Mouse (Mus musculus) central nervous system, embryonic 18 days (tissue): ENCODE data around the gene Uts2r. TPM values are rescaled to one million over a fixed set of nuclear protein-coding genes. Genes with fewer than 3 reads are reported as not detected.

Experiments
- polyA plus RNA-seq: library from polyadenylated mRNA; depleted of rRNA; stranded (reverse); fragments of >200 nt; gene quantifications from 2 replicates; pipeline ENCODE4 v1.2.3, GENCODE M21; 2012; rRNA removed

Gene Uts2r
- polyA plus RNA-seq: 0.65 and 0.70 TPM in 2 replicates

GRCm38 (mm10) chr11:121159971-121160370 lies at the start of gene Uts2r:
Uts2r (plus strand) TSS chr11:121160271.

GRCm38 (mm10) chr11:121118577-121118976 lies 41.5 kb upstream of the Uts2r start, which contains the start of gene Tex19.2:
Tex19.2 (minus strand) TSS chr11:121118677.

GRCm38 (mm10) chr11:121145865-121146264 lies 14.2 kb upstream of the Uts2r start, which contains the start of gene Tex19.1:
Tex19.1 (plus strand) TSS chr11:121146143.

GRCm38 (mm10) chr11:121204161-121205006 lies 44.3 kb downstream of the Uts2r start, which contains the start of the genes Hexdc and Ogfod3:
Hexdc (plus strand) TSS chr11:121204433.
Ogfod3 (minus strand) TSS chr11:121204711.

Other genes with a start within 250 kb of the Uts2r start
- 9.6 and 10.4 TPM in 2 replicates for gene Ccdc57, start 227.4 kb upstream of the Uts2r start, polyA plus RNA-seq
- gene Slc16a3, start 211.8 kb upstream of the Uts2r start, polyA plus RNA-seq: 8.9 and 9.1 TPM in 2 replicates
- 158 and 162 TPM in 2 replicates for gene Csnk1d, start 168.9 kb upstream of the Uts2r start, polyA plus RNA-seq
- not detected in 2 replicates for gene Cd7, start 120.9 kb upstream of the Uts2r start, polyA plus RNA-seq
- not detected in 2 replicates for gene Sectm1b, start 96.7 kb upstream of the Uts2r start, polyA plus RNA-seq
- 0.05 TPM in 1 of 2 replicates, not detected in the other for gene Sectm1a, start 79.1 kb upstream of the Uts2r start, polyA plus RNA-seq
- not detected in 2 replicates for gene Tex19.2, start 41.6 kb upstream of the Uts2r start, polyA plus RNA-seq
- gene Tex19.1, start 14.1 kb upstream of the Uts2r start, polyA plus RNA-seq: not detected in 2 replicates
- 131 and 136 TPM in 2 replicates for gene Hexdc, start 44.2 kb downstream of the Uts2r start, polyA plus RNA-seq
- 7.4 and 9.6 TPM in 2 replicates for gene Ogfod3, start 44.4 kb downstream of the Uts2r start, polyA plus RNA-seq
- 48.4 TPM in 2 replicates for gene Cybc1, start 69.1 kb downstream of the Uts2r start, polyA plus RNA-seq
- 78.6 and 79.8 TPM in 2 replicates for gene Narf, start 77.0 kb downstream of the Uts2r start, polyA plus RNA-seq
- gene Foxk2, start 99.7 kb downstream of the Uts2r start, polyA plus RNA-seq: 59.0 and 65.3 TPM in 2 replicates
- gene Wdr45b, start 194.2 kb downstream of the Uts2r start, polyA plus RNA-seq: 77.3 and 82.3 TPM in 2 replicates
- gene Rab40b, start 228.0 kb downstream of the Uts2r start, polyA plus RNA-seq: 9.8 and 12.2 TPM in 2 replicates